Mouse (Mus musculus): ENCODE data around the gene Ptp4a2. TPM values are rescaled to one million over a fixed set of nuclear protein-coding genes. Genes with fewer than 3 reads are reported as not detected.
A peak's percentile ranks its signal among the peaks of the same experiment; 100 is the strongest.

Ptp4a2 gene
- polyA plus RNA-seq, 1 experiment from 2014 or later: 256 TPM

DNA sequence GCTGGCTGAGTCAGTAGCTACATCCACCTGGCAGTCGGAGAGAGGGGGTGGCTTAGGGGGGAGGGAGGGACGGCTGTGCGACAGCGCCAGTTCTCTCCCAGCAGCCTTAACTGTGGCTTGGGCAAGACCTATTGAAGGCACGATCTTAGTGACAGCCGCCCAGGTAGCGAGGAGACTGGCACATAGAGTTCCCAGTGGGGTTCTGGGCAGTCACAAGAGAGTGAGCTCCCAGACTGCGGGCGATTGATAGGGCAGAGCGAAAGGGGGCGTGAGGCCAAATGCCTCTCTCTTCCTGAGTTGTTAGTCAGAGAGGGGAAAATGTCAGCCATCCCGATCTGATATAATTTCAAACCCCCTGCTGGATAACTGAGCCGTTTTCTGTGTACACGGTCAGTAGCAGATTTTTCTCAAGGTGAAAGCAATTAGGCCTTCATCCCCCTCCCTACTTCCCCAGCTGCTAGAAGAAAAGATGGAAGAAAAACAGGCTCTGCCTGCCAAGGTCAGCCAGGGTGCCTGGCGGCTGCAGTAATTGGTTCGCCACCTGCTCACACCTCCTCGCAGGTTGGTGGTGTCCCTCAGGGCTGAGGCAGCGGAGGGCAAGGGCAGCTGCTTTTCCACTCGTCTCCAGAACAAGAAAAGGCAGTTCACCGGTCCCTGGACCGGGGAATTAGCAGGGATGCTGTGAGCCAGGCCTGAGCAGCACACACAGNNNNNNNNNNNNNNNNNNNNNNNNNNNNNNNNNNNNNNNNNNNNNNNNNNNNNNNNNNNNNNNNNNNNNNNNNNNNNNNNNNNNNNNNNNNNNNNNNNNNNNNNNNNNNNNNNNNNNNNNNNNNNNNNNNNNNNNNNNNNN is 39.1 kb upstream of the Ptp4a2 start:
- ATAC-seq (ENCODE audit: low FRiP score, low TSS enrichment): no peak
- Histone ChIP-seq H3K4me3 (replicated peaks; ENCODE audit: low read depth, low read length) (no peak overlapping the region), H3K9ac (replicated peaks; ENCODE audit: low read length) (peak overlapping the region; percentile 17; the same call in 1 of the 2 replicates), H3K27me3 (ENCODE audit: control insufficient read depth, insufficient read depth, low read length) (no peaks in the 10 kb centered on the region), H3K4me2 (ENCODE audit: low read length) (peak overlapping the region; percentile 35), H3K36me3 (ENCODE audit: control insufficient read depth, insufficient read depth, low read length) (no peaks in the 10 kb centered on the region), H3K27ac (replicated peaks; ENCODE audit: low read depth, low read length) (peak overlapping the region; percentile 56), H3K9me3 (ENCODE audit: control insufficient read depth, low read length) (no peaks in the 10 kb centered on the region), H3K4me1 (ENCODE audit: control insufficient read depth, insufficient read depth, low read length) (peaks cover 14% of the 10 kb centered on the region; the same call in 1 of the 2 replicates)
- DNase-seq: peak; percentile 55
- WGBS: 4% methylated on average over 21 of the region's 21 CpGs

DNA sequence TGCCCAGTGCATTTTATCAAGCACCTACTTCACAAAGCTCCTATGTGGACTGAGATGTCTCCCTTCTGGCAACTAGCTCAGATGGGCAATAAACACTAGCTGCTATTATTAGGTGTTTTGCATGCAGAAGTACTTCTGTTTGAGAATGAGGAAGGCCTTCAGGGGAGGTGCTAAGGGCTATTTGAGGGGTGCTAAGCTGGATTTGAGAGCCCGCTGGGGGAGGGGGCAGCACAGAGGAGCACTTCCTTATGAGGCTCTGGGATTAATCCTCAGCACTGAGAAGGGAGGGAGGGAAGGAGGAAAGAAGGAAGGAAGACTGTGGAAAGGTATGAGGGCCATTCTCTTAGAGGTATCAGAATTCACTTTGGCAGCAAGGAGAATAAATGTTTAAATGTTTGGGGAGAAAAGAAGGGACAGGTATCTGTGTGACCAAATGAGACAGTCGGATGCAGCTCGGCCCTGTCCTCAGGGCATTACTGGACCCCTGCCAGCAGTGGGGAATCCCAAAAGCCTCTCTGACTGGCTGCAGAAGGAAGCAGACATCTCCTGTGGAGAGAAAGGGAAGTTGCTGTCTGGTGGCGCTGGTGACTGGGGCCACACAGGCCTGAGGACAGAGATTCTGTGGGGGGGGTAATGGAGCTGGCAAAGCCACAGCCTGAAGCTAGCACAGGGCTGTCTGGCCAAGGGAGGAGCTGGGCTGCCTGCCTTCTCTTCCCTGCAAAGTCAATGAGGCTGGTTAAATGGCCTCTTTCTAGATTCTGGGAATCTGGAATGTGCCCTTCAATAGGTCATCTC is 28.9 kb upstream of the Ptp4a2 start:
- 5% methylated on average over 4 of the region's 4 CpGs for WGBS
- no peaks in the 10 kb centered on the region for H3K9me3 ChIP-seq (ENCODE audit: control insufficient read depth, low read length)
- peak; percentile 54 for DNase-seq
- H3K27ac ChIP-seq (replicated peaks; ENCODE audit: low read depth, low read length): peak overlapping the region; percentile 53
- no peak overlapping the region for H3K9ac ChIP-seq (replicated peaks; ENCODE audit: low read length)
- no peak overlapping the region for H3K4me3 ChIP-seq (replicated peaks; ENCODE audit: low read depth, low read length)
- H3K4me2 ChIP-seq (ENCODE audit: low read length): no peak overlapping the region
- no peaks in the 10 kb centered on the region for H3K36me3 ChIP-seq (ENCODE audit: control insufficient read depth, insufficient read depth, low read length)
- ATAC-seq (ENCODE audit: low FRiP score, low TSS enrichment): no peak
- H3K27me3 ChIP-seq (ENCODE audit: control insufficient read depth, insufficient read depth, low read length): no peaks in the 10 kb centered on the region
- peaks cover 4% of the 10 kb centered on the region; the same call in 1 of the 2 replicates for H3K4me1 ChIP-seq (ENCODE audit: control insufficient read depth, insufficient read depth, low read length)

DNA sequence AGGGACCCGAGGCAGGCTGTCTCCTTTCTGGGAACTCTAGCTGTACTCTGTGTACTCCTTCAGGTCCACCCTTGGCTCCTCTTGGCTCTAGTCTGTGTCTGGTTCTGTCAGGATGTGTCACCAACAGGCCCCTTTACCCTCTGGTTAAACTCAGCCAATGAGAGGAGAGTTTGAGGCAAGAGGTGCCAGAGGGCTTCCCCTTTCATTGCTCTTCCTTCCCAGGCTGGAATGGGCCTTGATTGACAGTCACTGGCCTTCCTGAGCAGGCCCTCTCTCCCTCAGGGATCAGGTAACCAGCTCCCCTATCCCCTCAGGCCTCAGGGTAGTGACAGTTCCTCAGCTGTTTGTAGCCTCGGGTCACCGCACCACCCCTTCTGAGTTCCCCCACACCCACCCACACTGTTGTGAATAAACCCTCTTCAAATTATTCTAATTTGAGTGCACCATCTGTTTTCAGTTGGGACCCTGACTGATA is 28.1 kb upstream of the Ptp4a2 start:
- Histone ChIP-seq H3K4me2 (ENCODE audit: low read length) (no peak overlapping the region), H3K27ac (replicated peaks; ENCODE audit: low read depth, low read length) (peak overlapping the region; percentile 53; the same call in 1 of the 2 replicates), H3K36me3 (ENCODE audit: control insufficient read depth, insufficient read depth, low read length) (no peaks in the 10 kb centered on the region), H3K4me3 (replicated peaks; ENCODE audit: low read depth, low read length) (no peak overlapping the region), H3K27me3 (ENCODE audit: control insufficient read depth, insufficient read depth, low read length) (no peaks in the 10 kb centered on the region), H3K4me1 (ENCODE audit: control insufficient read depth, insufficient read depth, low read length) (peaks cover 4% of the 10 kb centered on the region; the same call in 1 of the 2 replicates), H3K9ac (replicated peaks; ENCODE audit: low read length) (no peak overlapping the region), H3K9me3 (ENCODE audit: control insufficient read depth, low read length) (no peaks in the 10 kb centered on the region)
- 36% methylated on average over 3 of the region's 3 CpGs for WGBS
- DNase-seq: peak; percentile 46
- ATAC-seq (ENCODE audit: low FRiP score, low TSS enrichment): no peak

DNA sequence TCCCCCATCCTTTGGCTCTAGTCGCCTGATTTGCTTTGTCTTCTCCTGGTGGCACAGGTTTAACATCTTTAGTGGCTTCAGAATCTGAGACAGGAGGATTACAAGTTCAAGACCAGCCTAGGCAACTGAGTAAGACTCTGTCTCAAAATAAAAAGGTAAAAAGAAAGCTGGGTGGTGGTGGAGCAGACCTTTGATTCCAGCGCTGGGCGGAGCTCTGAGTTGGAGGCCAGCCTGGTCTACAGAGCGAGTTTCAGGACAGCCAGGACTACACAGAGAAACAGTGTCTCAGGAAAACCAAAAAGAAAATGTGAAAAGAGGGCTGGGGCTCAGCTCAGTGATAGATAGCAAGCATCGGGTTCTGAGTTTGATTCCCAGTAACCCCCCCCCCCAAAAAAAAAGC is 27.5 kb upstream of the Ptp4a2 start:
- Histone ChIP-seq H3K9ac (replicated peaks; ENCODE audit: low read length) (no peak overlapping the region), H3K36me3 (ENCODE audit: control insufficient read depth, insufficient read depth, low read length) (no peaks in the 10 kb centered on the region), H3K27ac (replicated peaks; ENCODE audit: low read depth, low read length) (no peak overlapping the region), H3K4me2 (ENCODE audit: low read length) (no peak overlapping the region), H3K4me3 (replicated peaks; ENCODE audit: low read depth, low read length) (no peak overlapping the region), H3K9me3 (ENCODE audit: control insufficient read depth, low read length) (no peaks in the 10 kb centered on the region), H3K4me1 (ENCODE audit: control insufficient read depth, insufficient read depth, low read length) (peaks cover 4% of the 10 kb centered on the region; the same call in 1 of the 2 replicates), H3K27me3 (ENCODE audit: control insufficient read depth, insufficient read depth, low read length) (no peaks in the 10 kb centered on the region)
- DNase-seq (no peak), ATAC-seq (ENCODE audit: low FRiP score, low TSS enrichment) (no peak)
- WGBS: 79% methylated on average over 5 of the region's 5 CpGs

DNA sequence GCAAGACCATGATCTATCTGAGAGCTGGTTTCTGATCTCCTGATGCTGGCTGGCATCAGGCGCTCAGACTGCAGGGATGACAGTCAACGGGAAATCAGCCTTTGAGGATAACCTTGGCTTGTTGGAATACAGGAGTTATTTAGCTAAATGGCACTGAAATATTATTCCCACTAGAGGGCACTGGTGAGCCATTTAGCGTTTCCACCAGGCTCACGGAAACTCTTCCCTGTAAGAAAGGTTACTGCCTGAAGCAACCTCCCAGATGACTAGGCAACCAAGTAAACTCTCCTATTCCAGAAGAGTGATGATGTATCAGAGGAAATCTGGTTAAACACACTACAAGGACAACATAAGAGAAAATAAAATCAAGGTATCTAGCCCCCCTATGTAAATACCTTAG is 25.8 kb upstream of the Ptp4a2 start:
- Histone ChIP-seq H3K4me2 (ENCODE audit: low read length) (no peak overlapping the region), H3K27ac (replicated peaks; ENCODE audit: low read depth, low read length) (no peak overlapping the region), H3K27me3 (ENCODE audit: control insufficient read depth, insufficient read depth, low read length) (no peaks in the 10 kb centered on the region), H3K4me1 (ENCODE audit: control insufficient read depth, insufficient read depth, low read length) (peaks cover 4% of the 10 kb centered on the region; the same call in 1 of the 2 replicates), H3K9me3 (ENCODE audit: control insufficient read depth, low read length) (no peaks in the 10 kb centered on the region), H3K4me3 (replicated peaks; ENCODE audit: low read depth, low read length) (no peak overlapping the region), H3K9ac (replicated peaks; ENCODE audit: low read length) (no peak overlapping the region), H3K36me3 (ENCODE audit: control insufficient read depth, insufficient read depth, low read length) (no peaks in the 10 kb centered on the region)
- DNase-seq (peak; percentile 96), ATAC-seq (ENCODE audit: low FRiP score, low TSS enrichment) (no peak)
- 4% methylated on average over 4 of the region's 4 CpGs for WGBS

DNA sequence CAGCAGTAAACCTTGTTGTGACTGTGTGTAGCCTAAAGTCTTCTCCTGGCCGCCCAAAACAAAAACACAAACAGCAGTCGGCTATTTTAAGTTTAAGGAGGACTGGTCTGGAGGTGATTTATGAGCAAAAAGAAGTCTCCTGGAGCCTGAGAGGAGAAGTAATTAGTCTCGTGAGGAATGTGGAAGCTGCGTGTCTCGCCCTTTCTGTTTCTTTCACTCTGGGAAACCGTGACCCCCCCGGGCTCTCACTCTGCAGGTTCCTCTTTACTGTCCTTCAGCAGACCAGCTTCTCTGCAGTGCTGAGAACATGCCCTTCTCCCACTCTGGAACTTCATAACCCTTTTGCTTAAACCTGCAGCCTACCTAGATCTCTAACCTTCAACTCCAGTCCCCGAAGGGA is 22.3 kb upstream of the Ptp4a2 start:
- Histone ChIP-seq H3K27ac (replicated peaks; ENCODE audit: low read depth, low read length) (no peak overlapping the region), H3K4me3 (replicated peaks; ENCODE audit: low read depth, low read length) (no peak overlapping the region), H3K4me1 (ENCODE audit: control insufficient read depth, insufficient read depth, low read length) (peaks cover 10% of the 10 kb centered on the region), H3K9me3 (ENCODE audit: control insufficient read depth, low read length) (no peaks in the 10 kb centered on the region), H3K36me3 (ENCODE audit: control insufficient read depth, insufficient read depth, low read length) (no peaks in the 10 kb centered on the region), H3K4me2 (ENCODE audit: low read length) (no peak overlapping the region), H3K9ac (replicated peaks; ENCODE audit: low read length) (no peak overlapping the region), H3K27me3 (ENCODE audit: control insufficient read depth, insufficient read depth, low read length) (no peaks in the 10 kb centered on the region)
- no peak for ATAC-seq (ENCODE audit: low FRiP score, low TSS enrichment)
- DNase-seq: no peak
- 82% methylated on average over 8 of the region's 8 CpGs for WGBS

DNA sequence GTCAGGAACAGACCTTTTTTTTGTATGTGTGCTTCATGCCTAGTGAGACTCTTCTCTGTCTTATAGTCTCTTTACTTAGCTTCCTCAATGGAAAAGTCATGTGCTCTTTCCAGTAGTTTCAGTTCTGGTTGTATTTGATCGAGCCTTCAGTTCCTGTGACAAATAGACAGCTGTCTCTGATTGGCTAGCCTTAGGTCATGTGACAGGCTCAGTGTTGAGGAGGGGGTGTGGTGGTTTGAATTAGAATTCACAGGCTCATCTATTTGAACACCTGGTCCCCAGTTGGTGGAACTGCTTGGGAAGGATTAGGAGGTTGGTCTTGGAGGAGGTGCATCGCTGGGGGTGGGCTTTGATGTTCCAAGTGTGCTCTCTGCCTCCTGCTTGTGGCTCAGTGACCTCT is 21.4 kb upstream of the Ptp4a2 start:
- ATAC-seq (ENCODE audit: low FRiP score, low TSS enrichment) (no peak), DNase-seq (no peak)
- no peaks in the 10 kb centered on the region for H3K9me3 ChIP-seq (ENCODE audit: control insufficient read depth, low read length)
- no peak overlapping the region for H3K4me2 ChIP-seq (ENCODE audit: low read length)
- WGBS: 89% methylated on average over 2 of the region's 2 CpGs
- no peak overlapping the region for H3K4me3 ChIP-seq (replicated peaks; ENCODE audit: low read depth, low read length)
- H3K27me3 ChIP-seq (ENCODE audit: control insufficient read depth, insufficient read depth, low read length): no peaks in the 10 kb centered on the region
- H3K9ac ChIP-seq (replicated peaks; ENCODE audit: low read length): no peak overlapping the region
- H3K27ac ChIP-seq (replicated peaks; ENCODE audit: low read depth, low read length): no peak overlapping the region
- H3K36me3 ChIP-seq (ENCODE audit: control insufficient read depth, insufficient read depth, low read length): no peaks in the 10 kb centered on the region
- H3K4me1 ChIP-seq (ENCODE audit: control insufficient read depth, insufficient read depth, low read length): peaks cover 10% of the 10 kb centered on the region

DNA sequence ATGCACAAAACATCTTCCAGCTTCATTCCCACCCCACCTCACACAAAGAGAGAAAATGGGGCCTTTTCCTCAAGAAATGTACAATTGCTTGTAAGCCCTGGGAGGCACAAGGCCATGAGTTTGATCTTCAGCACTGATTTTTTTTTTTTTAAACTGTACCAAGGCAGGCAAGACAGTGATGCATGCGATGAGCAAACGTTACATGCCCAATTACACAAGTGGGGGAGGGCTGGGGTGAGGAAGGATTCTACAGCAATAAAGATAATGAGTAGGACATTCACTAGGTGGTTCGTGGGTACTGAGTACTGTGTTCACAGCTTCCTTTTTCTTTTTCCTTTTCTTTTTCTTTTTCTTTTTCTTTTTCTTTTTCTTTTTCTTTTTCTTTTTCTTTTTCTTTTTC is 20.5 kb upstream of the Ptp4a2 start:
- H3K4me3 ChIP-seq (replicated peaks; ENCODE audit: low read depth, low read length): no peak overlapping the region
- no peaks in the 10 kb centered on the region for H3K9me3 ChIP-seq (ENCODE audit: control insufficient read depth, low read length)
- H3K9ac ChIP-seq (replicated peaks; ENCODE audit: low read length): no peak overlapping the region
- H3K27me3 ChIP-seq (ENCODE audit: control insufficient read depth, insufficient read depth, low read length): no peaks in the 10 kb centered on the region
- 80% methylated on average over 3 of the region's 3 CpGs for WGBS
- no peak for ATAC-seq (ENCODE audit: low FRiP score, low TSS enrichment)
- no peaks in the 10 kb centered on the region for H3K36me3 ChIP-seq (ENCODE audit: control insufficient read depth, insufficient read depth, low read length)
- H3K27ac ChIP-seq (replicated peaks; ENCODE audit: low read depth, low read length): no peak overlapping the region
- DNase-seq: no peak
- no peak overlapping the region for H3K4me2 ChIP-seq (ENCODE audit: low read length)
- H3K4me1 ChIP-seq (ENCODE audit: control insufficient read depth, insufficient read depth, low read length): peaks cover 16% of the 10 kb centered on the region

Measured in midbrain, embryonic 14.5 days (tissue).